Mouse (Mus musculus) ES-E14 (cell line): ENCODE measurements around the gene Hoxb5.

Source experiments
- CHD2 ChIP-seq: IDR thresholded peaks from 2 replicates; pipeline ENCODE4 v1.6.1; 2014; ENCODE audit warnings: mild to moderate bottlenecking, low read depth, low read length, inconsistent platforms
- ZC3H11A ChIP-seq: IDR thresholded peaks from 2 replicates; pipeline ENCODE4 v1.6.1; 2012; ENCODE audit warnings: low read depth, mild to moderate bottlenecking, inconsistent platforms, low read length, borderline replicate concordance
- ZNF384 ChIP-seq: IDR thresholded peaks from 2 replicates; pipeline ENCODE4 v1.6.1; 2012; ENCODE audit warnings: low read depth, low read length, inconsistent platforms

- TF ChIP-seq CHD2 = no peak
- no peak for TF ChIP-seq ZNF384
- no peak for TF ChIP-seq ZC3H11A
Observed at GRCm38 (mm10) chr11:96294245-96295091, 8.7 kb upstream of the Hoxb5 start.
